Mouse (Mus musculus) liver, embryonic 14.5 days (tissue): ENCODE measurements around the gene Gm20431. TPM values are rescaled to one million over a fixed set of nuclear protein-coding genes. Genes with fewer than 3 reads are reported as not detected.
A peak's percentile ranks its signal among the peaks of the same experiment; 100 is the strongest.

Source experiments
- ATAC-seq: fragments of 200-750 bp; cut with Nextera tagmentation; 2 replicates; pipeline ENCODE4 v1.8.0; 2017; ENCODE audit warnings: moderate number of reproducible peaks, mild to moderate bottlenecking, moderate library complexity; ENCODE audit not compliant: insufficient read depth
- DNase-seq, 3 experiments: peaks; one replicate each; pipeline ENCODE4 v3.0.0-alpha.2; 2012 to 2013; ENCODE audit warnings: low read depth in 3 of 3, low spot score in 3 of 3
- H3K27ac ChIP-seq: fragments of 300-500 bp; sonication (generic); 2 replicates; pipeline ENCODE4 v1.5.1; 2014; ENCODE audit warnings: moderate library complexity, mild to moderate bottlenecking, control low read depth, inconsistent platforms
- H3K27me3 ChIP-seq: fragments of 300-500 bp; sonication (generic); 2 replicates; pipeline ENCODE4 v1.6.1; 2014; ENCODE audit warnings: mild to moderate bottlenecking, low read length, moderate library complexity; ENCODE audit not compliant: control insufficient read depth, insufficient read depth
- H3K36me3 ChIP-seq: fragments of 300-500 bp; sonication (generic); replicated peaks from 2 replicates; pipeline ENCODE4 v1.6.1; 2014; ENCODE audit warnings: low read depth; ENCODE audit not compliant: control insufficient read depth, insufficient read depth
- H3K4me1 ChIP-seq, 2 experiments: fragments of 200-500 bp in 1 of 2; fragments of 300-500 bp in 1 of 2; sonication (generic) in 1 of 2; replicated peaks; 2 replicates each; pipeline ENCODE4 v1.6.1; 2012 to 2014; ENCODE audit warnings: antibody characterized with exemption in 1 of 2, inconsistent platforms in 1 of 2, low read length in 1 of 2; ENCODE audit not compliant: control insufficient read depth in 2 of 2, insufficient read depth in 2 of 2
- H3K4me2 ChIP-seq: fragments of 300-500 bp; sonication (generic); 2 replicates; pipeline ENCODE4 v1.6.1; 2014; ENCODE audit warnings: low read depth, mild to moderate bottlenecking, control low read depth, moderate library complexity
- H3K4me3 ChIP-seq, 2 experiments: fragments of 200-500 bp in 1 of 2; fragments of 300-500 bp in 1 of 2; sonication (generic) in 1 of 2; 2 replicates each; pipeline ENCODE4 v1.5.1; 2012 to 2014; ENCODE audit warnings: low read depth in 2 of 2, low read length in 2 of 2, mild to moderate bottlenecking in 2 of 2, control low read depth in 1 of 2, inconsistent platforms in 1 of 2, moderate library complexity in 1 of 2; ENCODE audit not compliant: insufficient read depth in 1 of 2
- H3K9ac ChIP-seq: fragments of 300-500 bp; sonication (generic); replicated peaks from 2 replicates; pipeline ENCODE4 v1.6.1; 2014; ENCODE audit warnings: mild to moderate bottlenecking, control low read depth, moderate library complexity
- H3K9me3 ChIP-seq: fragments of 300-500 bp; sonication (generic); 2 replicates; pipeline ENCODE4 v1.6.1; 2016; ENCODE audit warnings: low read length, mixed read lengths; ENCODE audit not compliant: control insufficient read depth
- CTCF ChIP-seq: IDR thresholded peaks from 2 replicates; pipeline ENCODE4 v1.5.1; 2016; ENCODE audit warnings: antibody characterized with exemption, low read depth, control low read depth
- EP300 ChIP-seq: IDR thresholded peaks from 2 replicates; pipeline ENCODE4 v1.6.1; 2016; ENCODE audit warnings: antibody characterized with exemption, low read depth
- WGBS: fragments of 180-500 bp; shearing (Covaris S2); extraction: QIAGEN DNeasy Blood & Tissue Kit; methylation state at CpG from one replicate; pipeline ENCODE4 v1.1.7; 2014; ENCODE audit not compliant: insufficient replicate concordance; 5-methylcytosine and 5-hydroxymethylcytosine counted together
- polyA plus RNA-seq, 2 experiments: library from polyadenylated mRNA; depleted of rRNA in 1 of 2; stranded (reverse) in 1 of 2; unstranded in 1 of 2; fragments of >200 nt; fragmentation: Nextera tagmentation in 1 of 2; extraction: Ambion mirVana in 1 of 2; gene quantifications; 2 replicates each; pipeline versions ENCODE4 v1.2.1 to v1.2.3; 2012 to 2014

Gene Gm20431
- polyA plus RNA-seq, 2 experiments: 0.96 TPM; not detected in 1

DNA sequence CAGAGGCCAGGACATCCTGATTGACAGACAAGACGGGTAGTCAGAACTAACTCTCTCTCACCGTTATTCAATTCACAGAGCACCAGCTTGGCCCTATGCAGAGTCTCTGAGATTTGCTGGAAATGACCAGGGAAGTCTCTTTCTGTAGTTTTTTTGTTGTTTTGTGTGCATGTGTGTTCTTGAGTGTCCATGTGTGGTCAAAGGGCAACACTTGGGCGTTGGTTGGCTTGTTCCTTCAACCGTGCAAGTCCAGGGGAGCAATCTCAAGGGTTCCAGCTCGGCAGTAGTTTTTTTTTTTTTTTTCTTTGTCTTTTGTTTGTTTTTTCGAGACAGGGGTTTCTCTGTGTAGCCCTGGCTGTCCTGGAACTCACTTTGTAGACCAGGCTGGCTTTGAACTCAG, 1.4 kb upstream of the Gm20431 start:
- no peak overlapping the region for H3K27ac ChIP-seq
- no peak overlapping the region for H3K9ac ChIP-seq
- no peak for DNase-seq
- H3K4me3 ChIP-seq: no peak overlapping the region
- TF ChIP-seq EP300 (no peak), CTCF (no peak)
- WGBS: 38% methylated on average over 6 of the region's 6 CpGs
- no peaks in the 10 kb centered on the region for H3K9me3 ChIP-seq
- peak overlapping the region; percentile 91 for H3K4me2 ChIP-seq
- peaks cover 6 to 16% of the 10 kb centered on the region in 2 experiments for H3K4me1 ChIP-seq
- no peaks in the 10 kb centered on the region for H3K27me3 ChIP-seq
- no peaks in the 10 kb centered on the region for H3K36me3 ChIP-seq
- ATAC-seq: no peak

DNA sequence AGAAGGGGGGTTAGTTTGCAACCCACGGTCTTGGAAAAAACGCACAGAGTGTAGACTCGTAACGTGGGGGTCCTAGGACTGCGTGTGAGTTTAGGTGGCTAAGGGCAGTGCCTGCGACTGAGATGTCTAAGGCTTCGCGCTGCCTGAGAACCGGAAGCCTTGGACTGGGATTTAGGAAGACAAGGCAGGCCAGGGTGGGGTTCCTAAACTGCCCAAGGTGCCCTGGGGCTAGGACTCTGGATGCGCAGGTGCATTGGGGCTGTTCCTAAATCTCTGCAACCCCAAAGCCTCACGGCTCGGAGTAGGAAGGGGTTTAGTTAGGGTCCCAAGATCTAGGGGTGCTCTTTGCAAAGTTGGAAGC, 705 bp downstream of the Gm20431 start:
- WGBS: 4% methylated on average over 12 of the region's 12 CpGs
- ATAC-seq (no peak), DNase-seq (no peak)
- TF ChIP-seq CTCF (no peak), EP300 (no peak)
- peak overlapping the region; percentile 75 to 83 for H3K4me3 ChIP-seq
- no peaks in the 10 kb centered on the region for H3K27me3 ChIP-seq
- H3K4me2 ChIP-seq: peak overlapping the region; percentile 91
- peak overlapping the region; percentile 76 for H3K9ac ChIP-seq
- H3K36me3 ChIP-seq: no peaks in the 10 kb centered on the region
- peaks cover 6 to 16% of the 10 kb centered on the region in 2 experiments for H3K4me1 ChIP-seq
- H3K27ac ChIP-seq: no peak overlapping the region
- H3K9me3 ChIP-seq: no peaks in the 10 kb centered on the region

DNA sequence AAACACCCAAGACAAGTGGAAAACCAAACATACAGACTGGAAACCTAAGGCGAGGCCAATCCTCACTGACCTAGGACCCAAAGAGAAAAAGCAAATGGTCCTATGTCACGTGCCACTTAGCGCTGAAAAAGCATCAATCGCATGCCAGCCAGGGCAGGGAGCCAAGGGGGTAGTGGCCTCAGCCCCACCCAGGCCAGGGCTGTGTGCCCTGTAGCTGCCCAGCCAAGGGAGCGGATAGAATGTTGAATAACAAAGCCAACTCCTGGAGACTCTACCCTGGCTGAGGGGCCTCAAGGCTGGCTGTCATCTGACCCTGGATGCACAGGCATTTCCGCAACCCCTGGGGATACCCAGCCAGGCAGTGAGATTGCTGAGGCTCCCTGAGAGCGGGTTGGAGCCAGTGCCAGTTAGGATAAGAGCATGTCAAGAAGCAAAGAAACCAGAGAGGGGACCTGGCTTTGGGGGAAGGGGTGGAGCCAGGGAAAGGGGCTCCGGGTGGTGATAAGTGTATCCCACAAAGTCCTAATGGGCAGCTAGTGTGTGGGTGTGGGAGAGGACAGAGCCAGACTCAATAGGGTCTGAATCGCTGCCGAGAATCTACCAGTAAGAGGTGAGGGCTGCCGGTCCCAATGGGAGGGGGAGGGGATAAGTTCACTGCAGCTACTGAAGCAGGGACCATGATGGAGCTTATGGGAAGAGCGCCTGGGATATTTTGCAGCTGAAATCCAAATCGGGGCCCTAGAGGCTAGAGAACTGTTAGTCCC, 1.3 kb downstream of the Gm20431 start:
- H3K27me3 ChIP-seq: no peaks in the 10 kb centered on the region
- H3K9ac ChIP-seq: peak overlapping the region; percentile 76
- DNase-seq: no peak
- H3K4me2 ChIP-seq: peak overlapping the region; percentile 91
- H3K27ac ChIP-seq: no peak overlapping the region
- no peak for TF ChIP-seq EP300
- TF ChIP-seq CTCF: no peak
- H3K4me3 ChIP-seq: peak overlapping the region; percentile 75 to 83
- ATAC-seq: no peak
- no peaks in the 10 kb centered on the region for H3K9me3 ChIP-seq
- no peaks in the 10 kb centered on the region for H3K36me3 ChIP-seq
- H3K4me1 ChIP-seq: peaks cover 6 to 16% of the 10 kb centered on the region in 2 experiments
- 36% methylated on average over 13 of the region's 13 CpGs for WGBS

DNA sequence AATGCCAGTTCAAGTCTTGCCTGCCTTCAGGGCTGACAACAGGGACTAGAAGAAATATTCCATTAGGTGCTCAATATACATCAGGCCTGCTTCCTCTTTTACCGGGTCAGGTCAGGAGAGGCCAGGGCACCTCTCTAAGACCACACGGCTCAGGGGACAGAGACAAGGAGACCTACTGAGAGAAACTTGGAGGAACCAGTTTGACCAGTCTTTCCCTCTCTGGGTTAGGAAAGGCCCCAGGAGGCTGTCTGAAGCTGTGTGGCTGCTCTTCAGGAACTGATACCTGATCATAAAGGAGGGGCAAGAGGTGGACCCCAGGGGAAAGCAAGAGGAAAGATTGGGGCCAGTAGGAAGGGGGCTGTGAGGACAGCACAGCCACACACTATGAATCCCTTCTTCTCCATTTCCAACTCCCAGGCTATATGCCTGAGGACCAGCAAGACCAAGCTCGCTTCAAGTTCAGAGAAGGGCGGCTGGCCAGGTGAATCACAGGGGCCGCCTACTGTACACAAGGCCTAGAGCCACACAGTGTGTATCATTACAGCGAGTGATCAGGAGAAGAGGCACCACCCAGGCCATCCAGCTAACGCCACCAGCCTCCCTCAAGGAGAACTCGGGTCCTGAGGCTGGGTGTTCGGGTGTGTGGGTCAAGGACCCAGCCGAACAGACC, 2.0 kb downstream of the Gm20431 start:
- Histone ChIP-seq H3K4me3 (no peak overlapping the region), H3K9me3 (no peaks in the 10 kb centered on the region), H3K9ac (no peak overlapping the region), H3K4me2 (peak overlapping the region; percentile 91), H3K4me1 (peaks cover 6 to 16% of the 10 kb centered on the region in 2 experiments), H3K27ac (no peak overlapping the region), H3K27me3 (no peaks in the 10 kb centered on the region), H3K36me3 (no peaks in the 10 kb centered on the region)
- 71% methylated on average over 10 of the region's 10 CpGs for WGBS
- DNase-seq: no peak
- ATAC-seq: no peak
- TF ChIP-seq EP300: no peak
- no peak for TF ChIP-seq CTCF

DNA sequence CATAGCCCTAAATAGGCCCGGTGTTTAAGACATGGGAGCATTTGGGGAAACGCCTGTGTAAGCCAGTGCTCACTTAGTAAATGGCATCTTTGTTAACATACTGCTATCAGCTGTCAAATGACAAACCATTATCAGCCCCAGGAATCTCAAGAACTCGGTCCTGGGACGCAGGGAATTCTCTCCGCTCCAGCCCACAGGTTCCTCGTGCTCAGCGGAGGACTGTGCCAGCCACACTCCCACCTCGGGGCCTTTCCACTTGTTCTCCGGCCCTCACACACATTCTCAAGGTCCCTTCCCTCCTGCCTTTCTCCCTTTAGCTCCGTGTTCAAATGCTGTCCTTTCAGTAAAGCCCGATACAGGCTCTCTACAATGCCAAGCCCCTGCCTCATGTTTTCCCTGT, 2.6 kb downstream of the Gm20431 start:
- 71% methylated on average over 11 of the region's 11 CpGs for WGBS
- no peaks in the 10 kb centered on the region for H3K9me3 ChIP-seq
- peaks cover 6 to 16% of the 10 kb centered on the region in 2 experiments for H3K4me1 ChIP-seq
- 0 out of 2 replicates have a peak overlapping the region, but pooled peaks have one; percentile 91 for H3K4me2 ChIP-seq
- no peaks in the 10 kb centered on the region for H3K27me3 ChIP-seq
- H3K4me3 ChIP-seq: no peak overlapping the region
- no peaks in the 10 kb centered on the region for H3K36me3 ChIP-seq
- ATAC-seq (no peak), DNase-seq (no peak)
- no peak overlapping the region for H3K27ac ChIP-seq
- no peak for TF ChIP-seq EP300
- no peak for TF ChIP-seq CTCF
- no peak overlapping the region for H3K9ac ChIP-seq
